Mouse (Mus musculus) embryonic facial prominence, embryonic 12.5 days (tissue): ENCODE data around the gene Pfkfb3. TPM values are rescaled to one million over a fixed set of nuclear protein-coding genes. Genes with fewer than 3 reads are reported as not detected.

Experiments used
- ATAC-seq: fragments of 200-750 bp; cut with Nextera tagmentation; 2 replicates; pipeline ENCODE4 v1.8.0; 2017; ENCODE audit not compliant: insufficient number of reproducible peaks, insufficient read depth, low FRiP score, low TSS enrichment
- H3K27ac ChIP-seq: fragments of 300-500 bp; sonication (generic); 2 replicates; pipeline ENCODE4 v1.5.1; 2016; ENCODE audit warnings: mild to moderate bottlenecking
- H3K27me3 ChIP-seq: fragments of 300-500 bp; sonication (generic); 2 replicates; pipeline ENCODE4 v1.6.1; 2016; ENCODE audit warnings: mild to moderate bottlenecking, moderate library complexity
- H3K36me3 ChIP-seq: fragments of 300-500 bp; sonication (generic); 2 replicates; pipeline ENCODE4 v1.6.1; 2016; ENCODE audit warnings: mild to moderate bottlenecking
- H3K4me1 ChIP-seq: fragments of 300-500 bp; sonication (generic); 2 replicates; pipeline ENCODE4 v1.6.1; 2016
- H3K4me2 ChIP-seq: fragments of 300-500 bp; sonication (generic); replicated peaks from 2 replicates; pipeline ENCODE4 v1.6.1; 2016; ENCODE audit warnings: mild to moderate bottlenecking, moderate library complexity
- H3K4me3 ChIP-seq: fragments of 300-500 bp; sonication (generic); 2 replicates; pipeline ENCODE4 v1.5.1; 2016; ENCODE audit warnings: mild to moderate bottlenecking
- H3K9ac ChIP-seq: fragments of 300-500 bp; sonication (generic); 2 replicates; pipeline ENCODE4 v1.6.1; 2016; ENCODE audit warnings: mild to moderate bottlenecking, moderate library complexity
- H3K9me3 ChIP-seq: fragments of 300-500 bp; sonication (generic); 2 replicates; pipeline ENCODE4 v1.6.1; 2016; ENCODE audit warnings: mild to moderate bottlenecking, moderate library complexity
- WGBS: fragments of 180-500 bp; shearing (Covaris S2); methylation state at CpG from one replicate; pipeline ENCODE4 v1.1.7; 2016; 5-methylcytosine and 5-hydroxymethylcytosine counted together
- polyA plus RNA-seq: library from polyadenylated mRNA; unstranded; fragments of >200 nt; fragmentation: Nextera tagmentation; extraction: Ambion mirVana; gene quantifications from 2 replicates; pipeline ENCODE4 v1.2.1, GENCODE M21; 2016

Pfkfb3 gene
- polyA plus RNA-seq, 1 experiment from 2014 or later: 16.2 TPM

GRCm38 (mm10) chr2:11496601-11497031 lies 57.3 kb downstream of the Pfkfb3 start:
- no peak overlapping the region for H3K27ac ChIP-seq
- no peak overlapping the region for H3K9ac ChIP-seq
- no peak for ATAC-seq
- no peak overlapping the region for H3K4me2 ChIP-seq
- no peak overlapping the region for H3K4me3 ChIP-seq
- H3K36me3 ChIP-seq: peaks cover 19% of the 10 kb centered on the region
- no peaks in the 10 kb centered on the region for H3K27me3 ChIP-seq
- 82% methylated on average over 3 of the region's 3 CpGs for WGBS
- H3K4me1 ChIP-seq: peaks cover 11% of the 10 kb centered on the region; the same call in 1 of the 2 replicates
- no peaks in the 10 kb centered on the region for H3K9me3 ChIP-seq

- Histone ChIP-seq H3K4me3 (no peak overlapping the region), H3K9ac (no peak overlapping the region), H3K27me3 (no peaks in the 10 kb centered on the region), H3K9me3 (no peaks in the 10 kb centered on the region), H3K36me3 (peaks cover 27% of the 10 kb centered on the region), H3K4me1 (peaks cover 1% of the 10 kb centered on the region; the same call in 1 of the 2 replicates), H3K4me2 (no peak overlapping the region), H3K27ac (no peak overlapping the region)
- ATAC-seq: no peak
- WGBS: 82% methylated on average over 7 of the region's 7 CpGs
These were observed 59.0 kb downstream of the Pfkfb3 start for GRCm38 (mm10) chr2:11494841-11495255.

GRCm38 (mm10) chr2:11492855-11493254 lies 61.0 kb downstream of the Pfkfb3 start:
- Histone ChIP-seq H3K27ac (no peak overlapping the region), H3K4me3 (no peak overlapping the region), H3K9ac (no peak overlapping the region), H3K9me3 (no peaks in the 10 kb centered on the region), H3K4me2 (no peak overlapping the region), H3K4me1 (no peaks in the 10 kb centered on the region), H3K27me3 (no peaks in the 10 kb centered on the region), H3K36me3 (peaks cover 42% of the 10 kb centered on the region)
- WGBS: 95% methylated on average over 5 of the region's 5 CpGs
- no peak for ATAC-seq

GRCm38 (mm10) chr2:11491471-11491870 lies 62.4 kb downstream of the Pfkfb3 start:
- 0 out of 2 replicates have a peak overlapping the region, but pooled peaks have one; percentile 2 for H3K9ac ChIP-seq
- H3K27me3 ChIP-seq: no peaks in the 10 kb centered on the region
- H3K36me3 ChIP-seq: peaks cover 53% of the 10 kb centered on the region
- no peak overlapping the region for H3K27ac ChIP-seq
- no peak overlapping the region for H3K4me2 ChIP-seq
- no peak overlapping the region for H3K4me3 ChIP-seq
- WGBS: 87% methylated on average over 3 of the region's 3 CpGs
- ATAC-seq: no peak
- H3K9me3 ChIP-seq: no peaks in the 10 kb centered on the region
- H3K4me1 ChIP-seq: no peaks in the 10 kb centered on the region

GRCm38 (mm10) chr2:11490554-11490953 lies 63.3 kb downstream of the Pfkfb3 start:
- no peaks in the 10 kb centered on the region for H3K4me1 ChIP-seq
- no peak overlapping the region for H3K4me3 ChIP-seq
- no peak overlapping the region for H3K4me2 ChIP-seq
- H3K27ac ChIP-seq: no peak overlapping the region
- H3K9ac ChIP-seq: no peak overlapping the region
- no peaks in the 10 kb centered on the region for H3K27me3 ChIP-seq
- H3K36me3 ChIP-seq: peaks cover 62% of the 10 kb centered on the region
- no peak for ATAC-seq
- no peaks in the 10 kb centered on the region for H3K9me3 ChIP-seq
- 92% methylated on average over 4 of the region's 4 CpGs for WGBS

GRCm38 (mm10) chr2:11483226-11483625 lies 70.7 kb downstream of the Pfkfb3 start:
- Histone ChIP-seq H3K9me3 (no peaks in the 10 kb centered on the region), H3K36me3 (peaks cover 90% of the 10 kb centered on the region), H3K4me2 (no peak overlapping the region), H3K27me3 (no peaks in the 10 kb centered on the region), H3K27ac (no peak overlapping the region), H3K9ac (no peak overlapping the region), H3K4me3 (no peak overlapping the region), H3K4me1 (no peaks in the 10 kb centered on the region)
- no peak for ATAC-seq
- WGBS: 85% methylated on average over 4 of the region's 4 CpGs

- H3K27ac ChIP-seq: no peak overlapping the region
- no peak for ATAC-seq
- H3K36me3 ChIP-seq: peaks cover 88% of the 10 kb centered on the region
- H3K4me3 ChIP-seq: no peak overlapping the region
- WGBS: 88% methylated on average over 7 of the region's 7 CpGs
- H3K9me3 ChIP-seq: no peaks in the 10 kb centered on the region
- no peaks in the 10 kb centered on the region for H3K4me1 ChIP-seq
- H3K27me3 ChIP-seq: no peaks in the 10 kb centered on the region
- H3K4me2 ChIP-seq: no peak overlapping the region
- H3K9ac ChIP-seq: no peak overlapping the region
These were observed 71.5 kb downstream of the Pfkfb3 start for GRCm38 (mm10) chr2:11482364-11482763.

GRCm38 (mm10) chr2:11478960-11479359 lies 74.9 kb downstream of the Pfkfb3 start:
- H3K36me3 ChIP-seq: peaks cover 84% of the 10 kb centered on the region
- no peaks in the 10 kb centered on the region for H3K9me3 ChIP-seq
- no peak overlapping the region for H3K4me2 ChIP-seq
- H3K27ac ChIP-seq: no peak overlapping the region
- no peaks in the 10 kb centered on the region for H3K4me1 ChIP-seq
- no peak for ATAC-seq
- no peaks in the 10 kb centered on the region for H3K27me3 ChIP-seq
- 90% methylated on average over 2 of the region's 2 CpGs for WGBS
- H3K9ac ChIP-seq: no peak overlapping the region
- no peak overlapping the region for H3K4me3 ChIP-seq

- Histone ChIP-seq H3K27ac (no peak overlapping the region), H3K9me3 (no peaks in the 10 kb centered on the region), H3K4me1 (no peaks in the 10 kb centered on the region), H3K4me2 (no peak overlapping the region), H3K4me3 (no peak overlapping the region), H3K36me3 (peaks cover 78% of the 10 kb centered on the region), H3K9ac (no peak overlapping the region), H3K27me3 (no peaks in the 10 kb centered on the region)
- no peak for ATAC-seq
- WGBS: 92% methylated on average over 7 of the region's 7 CpGs
These were observed 78.6 kb downstream of the Pfkfb3 start for GRCm38 (mm10) chr2:11475316-11475715.

GRCm38 (mm10) chr2:11464661-11465099 lies 89.2 kb downstream of the Pfkfb3 start:
- Histone ChIP-seq H3K36me3 (no peaks in the 10 kb centered on the region), H3K9ac (no peak overlapping the region), H3K4me2 (no peak overlapping the region), H3K9me3 (no peaks in the 10 kb centered on the region), H3K4me3 (no peak overlapping the region), H3K27ac (no peak overlapping the region), H3K27me3 (no peaks in the 10 kb centered on the region), H3K4me1 (no peaks in the 10 kb centered on the region)
- ATAC-seq: no peak
- 81% methylated on average over 3 of the region's 3 CpGs for WGBS

GRCm38 (mm10) chr2:11460976-11461375 lies 92.9 kb downstream of the Pfkfb3 start:
- Histone ChIP-seq H3K4me3 (no peak overlapping the region), H3K4me2 (no peak overlapping the region), H3K27ac (no peak overlapping the region), H3K27me3 (no peaks in the 10 kb centered on the region), H3K9me3 (no peaks in the 10 kb centered on the region), H3K36me3 (no peaks in the 10 kb centered on the region), H3K9ac (no peak overlapping the region), H3K4me1 (no peaks in the 10 kb centered on the region; the same call in 1 of the 2 replicates)
- no peak for ATAC-seq
- 72% methylated on average over 3 of the region's 3 CpGs for WGBS

GRCm38 (mm10) chr2:11458494-11458893 lies 95.4 kb downstream of the Pfkfb3 start:
- Histone ChIP-seq H3K9me3 (no peaks in the 10 kb centered on the region), H3K4me3 (no peak overlapping the region), H3K4me1 (no peaks in the 10 kb centered on the region; the same call in 1 of the 2 replicates), H3K36me3 (no peaks in the 10 kb centered on the region), H3K9ac (no peak overlapping the region), H3K27ac (no peak overlapping the region), H3K27me3 (no peaks in the 10 kb centered on the region), H3K4me2 (no peak overlapping the region)
- ATAC-seq: no peak
- 85% methylated on average over 1 of the region's 1 CpGs for WGBS

- H3K9me3 ChIP-seq: no peaks in the 10 kb centered on the region
- H3K27me3 ChIP-seq: no peaks in the 10 kb centered on the region
- WGBS: 56% methylated on average over 7 of the region's 7 CpGs
- no peak overlapping the region for H3K27ac ChIP-seq
- H3K9ac ChIP-seq: no peak overlapping the region
- H3K4me3 ChIP-seq: no peak overlapping the region
- no peak overlapping the region for H3K4me2 ChIP-seq
- ATAC-seq: no peak
- H3K36me3 ChIP-seq: no peaks in the 10 kb centered on the region
- no peaks in the 10 kb centered on the region; the same call in 1 of the 2 replicates for H3K4me1 ChIP-seq
These were observed 96.0 kb downstream of the Pfkfb3 start for GRCm38 (mm10) chr2:11457904-11458303.
